Mouse (Mus musculus): ENCODE measurements around the gene Klri2. TPM values are rescaled to one million over a fixed set of nuclear protein-coding genes. Genes with fewer than 3 reads are reported as not detected.
"Not testable (repeated sequence)": the region's sequence is repeated elsewhere in the genome, so short reads cannot be mapped to it uniquely, and the experiment has no call there.

Klri2 gene
- polyA plus RNA-seq (2014; fragmentation: Nextera tagmentation; extraction: Ambion mirVana), result not detected in 2 replicates

DNA sequence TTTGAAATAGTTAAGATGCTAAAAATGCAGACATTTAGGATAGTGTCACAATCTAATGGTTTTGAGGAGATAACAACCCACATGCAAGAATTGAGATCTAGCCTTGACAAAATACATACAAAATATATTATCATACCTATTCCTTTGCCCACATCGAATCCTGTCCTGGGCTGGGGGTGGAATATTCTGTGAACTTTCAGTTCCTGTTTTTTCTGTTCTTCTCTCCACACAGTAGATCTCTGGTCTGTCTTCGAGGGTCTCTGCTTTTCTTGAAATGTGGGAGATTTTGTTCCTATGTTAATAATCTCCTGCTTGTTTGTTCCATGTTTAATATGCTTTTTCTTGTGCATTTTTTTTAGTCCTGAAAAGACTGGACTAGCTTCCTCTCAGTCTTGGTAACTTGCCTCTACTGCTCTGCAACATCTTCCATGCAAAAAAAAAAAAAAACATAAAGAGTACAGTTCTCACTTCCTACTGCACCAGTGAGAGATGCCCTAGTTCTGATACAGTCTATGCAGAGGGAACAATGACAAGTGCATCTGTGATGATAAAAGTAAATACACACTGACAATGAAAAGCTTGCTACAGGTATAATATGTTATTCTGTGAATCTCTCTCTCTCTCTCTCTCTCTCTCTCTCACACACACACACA lies at the start of gene Klri2:
Gene Klri2 (minus strand): TSS at position 416 of the 653 bp plus-strand sequence.
- Histone ChIP-seq H3K4me1 (ENCODE audit: control insufficient read depth, insufficient read depth, low read length) (no peaks in the 10 kb centered on the region), H3K27ac (replicated peaks; ENCODE audit: low read depth, low read length) (no peak within 1 kb of the TSS), H3K36me3 (ENCODE audit: control insufficient read depth, insufficient read depth, low read length) (no peaks in the 10 kb centered on the region), H3K4me2 (ENCODE audit: low read length) (no peak within 1 kb of the TSS), H3K27me3 (ENCODE audit: control insufficient read depth, insufficient read depth, low read length) (no peaks in the 10 kb centered on the region), H3K4me3 (replicated peaks; ENCODE audit: low read depth, low read length) (no peak within 1 kb of the TSS), H3K9me3 (ENCODE audit: control insufficient read depth, low read length) (no peaks in the 10 kb centered on the region), H3K9ac (replicated peaks; ENCODE audit: low read length) (no peak within 1 kb of the TSS)
- no peak for ATAC-seq (ENCODE audit: low FRiP score, low TSS enrichment)
- 76% methylated on average over 2 of the region's 2 CpGs for WGBS
- no peak for DNase-seq

DNA sequence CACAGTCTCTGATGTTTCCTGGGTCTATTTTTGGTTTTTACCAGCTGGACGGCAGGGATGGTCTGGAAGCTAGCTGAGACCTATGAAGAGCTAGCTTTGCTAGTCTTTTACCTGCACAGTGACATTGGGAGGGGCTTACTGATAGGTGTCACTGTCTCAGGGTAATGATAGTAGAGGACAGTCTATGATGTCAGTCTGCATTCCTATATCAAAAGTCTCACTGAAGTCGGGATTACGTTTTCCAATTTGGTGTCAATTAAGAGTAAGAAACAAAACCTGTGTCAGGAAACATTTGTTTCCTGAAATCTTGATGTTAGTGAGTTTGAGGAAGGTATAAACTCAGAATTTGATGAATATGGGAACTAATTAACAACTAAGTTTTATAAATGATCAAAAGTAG lies 43.9 kb upstream of the Klri2 start, which contains the start of gene Gm156:
Gene Gm156 (minus strand): TSS at position 101 of the 400 bp plus-strand sequence.
- not testable (repeated sequence) for H3K9ac ChIP-seq (replicated peaks; ENCODE audit: low read length); ATAC-seq (ENCODE audit: low FRiP score, low TSS enrichment); H3K9me3 ChIP-seq (ENCODE audit: control insufficient read depth, low read length); H3K27ac ChIP-seq (replicated peaks; ENCODE audit: low read depth, low read length); H3K27me3 ChIP-seq (ENCODE audit: control insufficient read depth, insufficient read depth, low read length); DNase-seq; H3K36me3 ChIP-seq (ENCODE audit: control insufficient read depth, insufficient read depth, low read length); H3K4me2 ChIP-seq (ENCODE audit: low read length); H3K4me3 ChIP-seq (replicated peaks; ENCODE audit: low read depth, low read length); H3K4me1 ChIP-seq (ENCODE audit: control insufficient read depth, insufficient read depth, low read length)
- WGBS, result 90% methylated on average over 3 of the region's 3 CpGs

DNA sequence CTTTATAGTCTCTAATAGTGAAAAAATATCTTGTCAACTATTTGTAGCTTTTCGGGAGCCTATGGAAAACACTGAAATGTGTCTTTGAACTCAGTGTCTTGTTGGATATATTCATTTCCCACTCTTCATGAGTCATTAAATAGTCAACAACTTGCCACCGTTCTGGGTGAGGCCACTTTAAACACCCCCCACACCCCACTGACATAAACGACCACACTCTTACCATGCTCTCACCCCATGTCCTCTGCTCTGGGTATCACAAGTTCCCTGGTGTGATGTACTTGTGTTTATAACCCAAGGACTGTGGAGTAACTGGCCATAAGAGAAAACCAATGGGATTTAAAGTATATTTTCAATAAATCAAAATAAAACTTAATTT lies 7.4 kb upstream of the Klri2 start:
- no peak overlapping the region for H3K27ac ChIP-seq (replicated peaks; ENCODE audit: low read depth, low read length)
- no peak overlapping the region for H3K4me3 ChIP-seq (replicated peaks; ENCODE audit: low read depth, low read length)
- no peak overlapping the region for H3K4me2 ChIP-seq (ENCODE audit: low read length)
- H3K27me3 ChIP-seq (ENCODE audit: control insufficient read depth, insufficient read depth, low read length), result no peaks in the 10 kb centered on the region
- ATAC-seq (ENCODE audit: low FRiP score, low TSS enrichment) (no peak), DNase-seq (no peak)
- no peaks in the 10 kb centered on the region for H3K36me3 ChIP-seq (ENCODE audit: control insufficient read depth, insufficient read depth, low read length)
- H3K9me3 ChIP-seq (ENCODE audit: control insufficient read depth, low read length), result no peaks in the 10 kb centered on the region
- 80% methylated on average over 3 of the region's 3 CpGs for WGBS
- no peaks in the 10 kb centered on the region for H3K4me1 ChIP-seq (ENCODE audit: control insufficient read depth, insufficient read depth, low read length)
- H3K9ac ChIP-seq (replicated peaks; ENCODE audit: low read length), result no peak overlapping the region

DNA sequence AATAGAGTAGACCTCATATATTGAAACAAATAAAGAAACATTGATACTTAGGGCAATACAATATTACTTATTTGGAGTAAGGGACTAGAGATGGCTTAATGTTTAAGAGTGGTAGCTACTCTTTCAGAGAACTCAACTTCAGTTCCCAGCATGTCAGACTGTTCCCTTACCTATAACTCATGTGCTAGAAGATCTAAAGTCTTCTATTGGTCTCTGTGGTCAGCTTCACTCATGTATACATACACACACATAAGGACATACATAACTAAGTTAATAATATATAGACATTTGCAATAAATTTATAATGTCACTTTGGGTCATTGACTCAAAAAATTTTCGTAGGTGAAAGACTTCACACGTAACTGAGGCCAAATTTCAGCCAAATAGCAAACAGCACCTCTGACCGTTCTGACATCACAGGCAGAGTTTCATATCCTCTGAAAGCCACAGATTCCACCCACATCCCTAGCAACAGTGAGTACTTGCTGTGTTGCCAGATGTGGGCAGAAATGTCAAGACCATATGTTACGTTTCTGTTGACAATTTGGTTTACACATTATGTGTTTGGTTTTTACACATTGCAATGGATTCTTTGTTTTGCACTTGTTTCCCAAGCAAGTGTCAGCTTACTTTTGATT lies 6.9 kb upstream of the Klri2 start:
- Histone ChIP-seq H3K4me1 (ENCODE audit: control insufficient read depth, insufficient read depth, low read length) (no peaks in the 10 kb centered on the region), H3K36me3 (ENCODE audit: control insufficient read depth, insufficient read depth, low read length) (no peaks in the 10 kb centered on the region), H3K4me3 (replicated peaks; ENCODE audit: low read depth, low read length) (no peak overlapping the region), H3K9me3 (ENCODE audit: control insufficient read depth, low read length) (no peaks in the 10 kb centered on the region), H3K27ac (replicated peaks; ENCODE audit: low read depth, low read length) (no peak overlapping the region), H3K4me2 (ENCODE audit: low read length) (no peak overlapping the region), H3K27me3 (ENCODE audit: control insufficient read depth, insufficient read depth, low read length) (no peaks in the 10 kb centered on the region), H3K9ac (replicated peaks; ENCODE audit: low read length) (no peak overlapping the region)
- no peak for DNase-seq
- no peak for ATAC-seq (ENCODE audit: low FRiP score, low TSS enrichment)
- 85% methylated on average over 4 of the region's 4 CpGs for WGBS

DNA sequence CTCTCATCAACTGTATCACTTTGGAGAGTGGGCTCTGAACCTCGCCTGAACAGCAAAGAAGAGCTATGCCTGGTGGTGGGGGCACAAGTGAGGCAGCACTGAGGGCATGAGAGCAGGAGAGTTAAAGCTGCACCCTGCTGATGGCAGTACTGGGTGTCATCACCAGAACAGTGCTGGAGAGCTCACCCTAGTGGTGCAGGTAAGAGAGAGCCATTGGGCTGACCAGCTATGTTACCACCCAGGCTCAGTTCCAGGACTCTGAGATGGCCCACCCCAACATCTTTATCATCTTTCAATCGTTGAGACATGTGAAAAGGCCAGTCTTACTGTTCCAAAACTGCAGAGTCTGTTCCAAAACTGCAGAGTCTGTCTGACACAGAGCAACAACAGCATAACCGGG lies 5.9 kb upstream of the Klri2 start:
- DNase-seq, result no peak
- no peak overlapping the region for H3K9ac ChIP-seq (replicated peaks; ENCODE audit: low read length)
- 62% methylated on average over 3 of the region's 3 CpGs for WGBS
- no peaks in the 10 kb centered on the region for H3K4me1 ChIP-seq (ENCODE audit: control insufficient read depth, insufficient read depth, low read length)
- H3K4me2 ChIP-seq (ENCODE audit: low read length), result no peak overlapping the region
- H3K9me3 ChIP-seq (ENCODE audit: control insufficient read depth, low read length), result no peaks in the 10 kb centered on the region
- no peak; the same call in 1 of the 2 replicates for ATAC-seq (ENCODE audit: low FRiP score, low TSS enrichment)
- H3K27me3 ChIP-seq (ENCODE audit: control insufficient read depth, insufficient read depth, low read length), result no peaks in the 10 kb centered on the region
- H3K4me3 ChIP-seq (replicated peaks; ENCODE audit: low read depth, low read length), result no peak overlapping the region
- H3K27ac ChIP-seq (replicated peaks; ENCODE audit: low read depth, low read length), result no peak overlapping the region
- no peaks in the 10 kb centered on the region for H3K36me3 ChIP-seq (ENCODE audit: control insufficient read depth, insufficient read depth, low read length)

DNA sequence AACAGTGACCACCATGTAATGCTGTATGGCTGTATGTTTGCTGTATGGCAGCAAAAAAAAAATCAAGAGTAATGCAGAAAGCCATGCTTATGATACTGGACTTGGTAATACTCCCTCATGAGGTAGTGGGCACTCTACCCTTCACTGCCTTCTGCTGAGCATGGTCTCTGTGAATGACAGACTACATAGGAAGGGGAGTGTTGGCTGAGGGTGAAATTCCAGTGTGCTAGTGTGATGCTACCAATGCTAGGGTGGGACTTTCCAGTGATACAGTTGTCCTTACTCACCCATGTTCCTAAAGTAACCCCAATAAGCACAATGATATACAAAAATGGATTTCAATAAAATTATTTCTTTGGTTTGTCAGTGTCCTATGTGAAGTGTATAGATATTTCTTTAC lies 3.9 kb downstream of the Klri2 start:
- Histone ChIP-seq H3K9me3 (ENCODE audit: control insufficient read depth, low read length) (no peaks in the 10 kb centered on the region), H3K36me3 (ENCODE audit: control insufficient read depth, insufficient read depth, low read length) (no peaks in the 10 kb centered on the region), H3K9ac (replicated peaks; ENCODE audit: low read length) (no peak overlapping the region), H3K4me2 (ENCODE audit: low read length) (no peak overlapping the region), H3K27ac (replicated peaks; ENCODE audit: low read depth, low read length) (no peak overlapping the region), H3K4me1 (ENCODE audit: control insufficient read depth, insufficient read depth, low read length) (no peaks in the 10 kb centered on the region), H3K27me3 (ENCODE audit: control insufficient read depth, insufficient read depth, low read length) (no peaks in the 10 kb centered on the region), H3K4me3 (replicated peaks; ENCODE audit: low read depth, low read length) (no peak overlapping the region)
- ATAC-seq (ENCODE audit: low FRiP score, low TSS enrichment) (no peak), DNase-seq (no peak)

DNA sequence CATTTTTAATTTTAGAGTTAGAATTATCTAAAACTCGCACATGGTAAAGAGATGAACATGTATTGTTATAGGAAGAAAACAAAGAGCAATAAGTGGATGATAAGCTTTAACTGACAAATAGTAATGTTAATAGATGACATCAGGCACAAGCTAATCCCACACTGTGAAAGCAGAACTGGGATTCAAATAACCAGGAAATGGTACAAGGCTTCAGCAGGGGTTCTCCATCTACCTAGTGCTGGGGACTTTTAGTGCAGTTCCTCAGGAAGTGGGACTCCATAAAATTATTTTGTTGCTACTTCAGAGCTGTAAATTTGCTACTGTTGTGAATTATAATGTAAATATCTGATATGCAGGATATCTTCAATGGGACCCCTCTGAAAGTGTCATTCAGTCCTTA lies 13.0 kb downstream of the Klri2 start:
- H3K9ac ChIP-seq (replicated peaks; ENCODE audit: low read length), result no peak overlapping the region
- H3K27me3 ChIP-seq (ENCODE audit: control insufficient read depth, insufficient read depth, low read length), result no peaks in the 10 kb centered on the region
- ATAC-seq (ENCODE audit: low FRiP score, low TSS enrichment) (no peak; the same call in 1 of the 2 replicates), DNase-seq (no peak)
- H3K4me3 ChIP-seq (replicated peaks; ENCODE audit: low read depth, low read length), result no peak overlapping the region
- H3K36me3 ChIP-seq (ENCODE audit: control insufficient read depth, insufficient read depth, low read length), result no peaks in the 10 kb centered on the region
- WGBS, result 89% methylated on average over 1 of the region's 1 CpGs
- H3K4me2 ChIP-seq (ENCODE audit: low read length), result no peak overlapping the region
- no peak overlapping the region for H3K27ac ChIP-seq (replicated peaks; ENCODE audit: low read depth, low read length)
- H3K9me3 ChIP-seq (ENCODE audit: control insufficient read depth, low read length), result no peaks in the 10 kb centered on the region
- no peaks in the 10 kb centered on the region for H3K4me1 ChIP-seq (ENCODE audit: control insufficient read depth, insufficient read depth, low read length)

DNA sequence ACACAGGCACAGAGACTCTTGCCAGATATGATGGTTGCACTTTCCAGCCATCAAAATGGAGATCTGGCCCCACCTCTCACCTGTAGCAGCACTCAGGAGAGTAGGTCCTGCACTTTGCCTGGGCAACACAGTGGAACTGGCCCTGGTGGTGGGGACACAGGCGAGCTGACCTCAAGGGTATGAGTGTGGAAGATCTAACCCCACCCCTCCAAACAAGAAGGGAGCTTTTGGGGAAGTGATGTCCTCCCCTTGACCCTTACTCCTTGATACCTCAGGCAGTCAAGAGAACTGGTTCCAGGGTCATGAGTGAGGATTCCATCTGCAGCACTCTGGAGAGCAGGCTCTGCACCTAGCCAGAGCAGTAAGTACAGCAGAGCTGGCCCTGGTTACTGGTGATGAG lies 18.9 kb downstream of the Klri2 start:
- no peak overlapping the region for H3K9ac ChIP-seq (replicated peaks; ENCODE audit: low read length)
- no peak overlapping the region for H3K27ac ChIP-seq (replicated peaks; ENCODE audit: low read depth, low read length)
- WGBS, result 68% methylated on average over 1 of the region's 1 CpGs
- H3K4me1 ChIP-seq (ENCODE audit: control insufficient read depth, insufficient read depth, low read length), result no peaks in the 10 kb centered on the region
- no peaks in the 10 kb centered on the region for H3K36me3 ChIP-seq (ENCODE audit: control insufficient read depth, insufficient read depth, low read length)
- ATAC-seq (ENCODE audit: low FRiP score, low TSS enrichment), result no peak
- no peak overlapping the region for H3K4me3 ChIP-seq (replicated peaks; ENCODE audit: low read depth, low read length)
- no peak overlapping the region for H3K4me2 ChIP-seq (ENCODE audit: low read length)
- no peaks in the 10 kb centered on the region for H3K9me3 ChIP-seq (ENCODE audit: control insufficient read depth, low read length)
- DNase-seq, result no peak
- H3K27me3 ChIP-seq (ENCODE audit: control insufficient read depth, insufficient read depth, low read length), result no peaks in the 10 kb centered on the region

DNA sequence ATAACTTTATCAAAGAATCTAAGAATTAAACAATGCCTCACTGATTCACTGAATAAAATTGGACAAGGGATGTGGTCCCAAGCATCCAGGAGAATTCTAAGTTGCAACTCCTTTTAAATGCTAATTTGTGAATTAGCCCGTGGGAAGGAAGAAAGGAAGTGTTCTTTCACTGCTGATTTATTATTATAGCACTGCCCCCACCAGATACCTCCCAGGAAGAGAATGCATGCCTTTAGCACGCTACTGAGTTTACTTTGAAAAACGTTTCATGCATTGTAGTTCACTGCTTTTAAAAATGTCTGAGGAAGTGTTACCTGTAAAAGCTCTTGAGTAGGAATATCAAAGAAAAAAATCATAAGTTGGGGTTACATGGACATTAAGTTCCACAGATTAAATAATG lies 19.8 kb downstream of the Klri2 start:
- no peaks in the 10 kb centered on the region for H3K9me3 ChIP-seq (ENCODE audit: control insufficient read depth, low read length)
- 20% methylated on average over 3 of the region's 3 CpGs for WGBS
- no peak overlapping the region for H3K9ac ChIP-seq (replicated peaks; ENCODE audit: low read length)
- H3K27me3 ChIP-seq (ENCODE audit: control insufficient read depth, insufficient read depth, low read length), result no peaks in the 10 kb centered on the region
- H3K4me3 ChIP-seq (replicated peaks; ENCODE audit: low read depth, low read length), result no peak overlapping the region
- no peak overlapping the region for H3K4me2 ChIP-seq (ENCODE audit: low read length)
- ATAC-seq (ENCODE audit: low FRiP score, low TSS enrichment) (no peak), DNase-seq (peak; percentile 1)
- no peaks in the 10 kb centered on the region for H3K4me1 ChIP-seq (ENCODE audit: control insufficient read depth, insufficient read depth, low read length)
- no peaks in the 10 kb centered on the region for H3K36me3 ChIP-seq (ENCODE audit: control insufficient read depth, insufficient read depth, low read length)
- no peak overlapping the region for H3K27ac ChIP-seq (replicated peaks; ENCODE audit: low read depth, low read length)

Data from midbrain, embryonic 14.5 days (tissue).